Mouse (Mus musculus): Measurements from ENCODE around the gene Fam216b. TPM values are rescaled to one million over a fixed set of nuclear protein-coding genes. Genes with fewer than 3 reads are reported as not detected.

The Fam216b gene
- polyA plus RNA-seq, 1 experiment from 2014 or later, result 0.72 TPM

- WGBS, result 79% methylated on average over 4 of the region's 4 CpGs
- no peaks in the 10 kb centered on the region for H3K36me3 ChIP-seq (ENCODE audit: control insufficient read depth, insufficient read depth, low read length)
Observed at GRCm38 (mm10) chr14:78109419-78109818, 20.6 kb upstream of the Fam216b start.

GRCm38 (mm10) chr14:78108388-78108787 lies 19.6 kb upstream of the Fam216b start:
- H3K9ac ChIP-seq (replicated peaks; ENCODE audit: low read depth, low read length), result no peak overlapping the region
- 85% methylated on average over 3 of the region's 3 CpGs for WGBS
- H3K27me3 ChIP-seq (ENCODE audit: control insufficient read depth, insufficient read depth, low read length), result no peaks in the 10 kb centered on the region
- ATAC-seq (ENCODE audit: low read depth), result no peak
- no peak overlapping the region for H3K4me2 ChIP-seq (ENCODE audit: low read depth, low read length)
- no peak overlapping the region for H3K27ac ChIP-seq (ENCODE audit: low read depth, low read length)
- H3K9me3 ChIP-seq (ENCODE audit: control insufficient read depth, low read length), result no peaks in the 10 kb centered on the region
- H3K36me3 ChIP-seq (ENCODE audit: control insufficient read depth, insufficient read depth, low read length), result no peaks in the 10 kb centered on the region
- no peak overlapping the region for H3K4me3 ChIP-seq (ENCODE audit: low read depth, low read length)
- no peaks in the 10 kb centered on the region for H3K4me1 ChIP-seq (ENCODE audit: control insufficient read depth, insufficient read depth, low read length)

More at GRCm38 (mm10) chr14:78109419-78109818, 20.6 kb upstream of the Fam216b start:
- H3K4me1 ChIP-seq (ENCODE audit: control insufficient read depth, insufficient read depth, low read length), result no peaks in the 10 kb centered on the region
- no peaks in the 10 kb centered on the region for H3K27me3 ChIP-seq (ENCODE audit: control insufficient read depth, insufficient read depth, low read length)
- H3K4me2 ChIP-seq (ENCODE audit: low read depth, low read length), result no peak overlapping the region
- H3K27ac ChIP-seq (ENCODE audit: low read depth, low read length), result no peak overlapping the region
- H3K9ac ChIP-seq (replicated peaks; ENCODE audit: low read depth, low read length), result no peak overlapping the region
- H3K4me3 ChIP-seq (ENCODE audit: low read depth, low read length), result no peak overlapping the region
- H3K9me3 ChIP-seq (ENCODE audit: control insufficient read depth, low read length), result no peaks in the 10 kb centered on the region
- ATAC-seq (ENCODE audit: low read depth), result no peak

GRCm38 (mm10) chr14:78089591-78089990 lies 784 bp upstream of the Fam216b start:
- 79% methylated on average over 4 of the region's 4 CpGs for WGBS

GRCm38 (mm10) chr14:78083465-78083864 lies 5.3 kb downstream of the Fam216b start:
- Histone ChIP-seq H3K9ac (replicated peaks; ENCODE audit: low read depth, low read length) (no peak overlapping the region), H3K4me1 (ENCODE audit: control insufficient read depth, insufficient read depth, low read length) (no peaks in the 10 kb centered on the region)
- WGBS, result 85% methylated on average over 5 of the region's 5 CpGs

More at GRCm38 (mm10) chr14:78089591-78089990, 784 bp upstream of the Fam216b start:
- H3K9ac ChIP-seq (replicated peaks; ENCODE audit: low read depth, low read length), result no peak overlapping the region
- H3K36me3 ChIP-seq (ENCODE audit: control insufficient read depth, insufficient read depth, low read length), result no peaks in the 10 kb centered on the region
- no peak overlapping the region for H3K27ac ChIP-seq (ENCODE audit: low read depth, low read length)
- H3K4me1 ChIP-seq (ENCODE audit: control insufficient read depth, insufficient read depth, low read length), result no peaks in the 10 kb centered on the region
- no peaks in the 10 kb centered on the region for H3K9me3 ChIP-seq (ENCODE audit: control insufficient read depth, low read length)
- H3K4me2 ChIP-seq (ENCODE audit: low read depth, low read length), result no peak overlapping the region
- no peak overlapping the region for H3K4me3 ChIP-seq (ENCODE audit: low read depth, low read length)
- no peak for ATAC-seq (ENCODE audit: low read depth)
- H3K27me3 ChIP-seq (ENCODE audit: control insufficient read depth, insufficient read depth, low read length), result no peaks in the 10 kb centered on the region

GRCm38 (mm10) chr14:78077508-78077907 lies 11.3 kb downstream of the Fam216b start:
- 63% methylated on average over 2 of the region's 2 CpGs for WGBS
- H3K27me3 ChIP-seq (ENCODE audit: control insufficient read depth, insufficient read depth, low read length), result no peaks in the 10 kb centered on the region
- ATAC-seq (ENCODE audit: low read depth), result no peak

More at GRCm38 (mm10) chr14:78083465-78083864, 5.3 kb downstream of the Fam216b start:
- Histone ChIP-seq H3K36me3 (ENCODE audit: control insufficient read depth, insufficient read depth, low read length) (no peaks in the 10 kb centered on the region), H3K4me3 (ENCODE audit: low read depth, low read length) (no peak overlapping the region), H3K9me3 (ENCODE audit: control insufficient read depth, low read length) (no peaks in the 10 kb centered on the region), H3K27ac (ENCODE audit: low read depth, low read length) (no peak overlapping the region), H3K27me3 (ENCODE audit: control insufficient read depth, insufficient read depth, low read length) (no peaks in the 10 kb centered on the region), H3K4me2 (ENCODE audit: low read depth, low read length) (no peak overlapping the region)
- ATAC-seq (ENCODE audit: low read depth), result no peak

GRCm38 (mm10) chr14:78065938-78066710 lies 22.7 kb downstream of the Fam216b start:
- Histone ChIP-seq H3K27me3 (ENCODE audit: control insufficient read depth, insufficient read depth, low read length) (no peaks in the 10 kb centered on the region), H3K36me3 (ENCODE audit: control insufficient read depth, insufficient read depth, low read length) (no peaks in the 10 kb centered on the region), H3K4me2 (ENCODE audit: low read depth, low read length) (no peak overlapping the region), H3K9ac (replicated peaks; ENCODE audit: low read depth, low read length) (no peak overlapping the region), H3K4me1 (ENCODE audit: control insufficient read depth, insufficient read depth, low read length) (no peaks in the 10 kb centered on the region), H3K4me3 (ENCODE audit: low read depth, low read length) (no peak overlapping the region), H3K9me3 (ENCODE audit: control insufficient read depth, low read length) (no peaks in the 10 kb centered on the region), H3K27ac (ENCODE audit: low read depth, low read length) (no peak overlapping the region)
- WGBS, result 92% methylated on average over 9 of the region's 9 CpGs
- no peak for ATAC-seq (ENCODE audit: low read depth)

More at GRCm38 (mm10) chr14:78077508-78077907, 11.3 kb downstream of the Fam216b start:
- H3K4me2 ChIP-seq (ENCODE audit: low read depth, low read length), result no peak overlapping the region
- no peak overlapping the region for H3K4me3 ChIP-seq (ENCODE audit: low read depth, low read length)
- no peak overlapping the region for H3K9ac ChIP-seq (replicated peaks; ENCODE audit: low read depth, low read length)
- H3K9me3 ChIP-seq (ENCODE audit: control insufficient read depth, low read length), result no peaks in the 10 kb centered on the region
- no peaks in the 10 kb centered on the region for H3K4me1 ChIP-seq (ENCODE audit: control insufficient read depth, insufficient read depth, low read length)
- H3K27ac ChIP-seq (ENCODE audit: low read depth, low read length), result no peak overlapping the region
- H3K36me3 ChIP-seq (ENCODE audit: control insufficient read depth, insufficient read depth, low read length), result no peaks in the 10 kb centered on the region

- Histone ChIP-seq H3K27me3 (ENCODE audit: control insufficient read depth, insufficient read depth, low read length) (no peaks in the 10 kb centered on the region), H3K4me3 (ENCODE audit: low read depth, low read length) (no peak overlapping the region), H3K4me2 (ENCODE audit: low read depth, low read length) (no peak overlapping the region), H3K27ac (ENCODE audit: low read depth, low read length) (no peak overlapping the region), H3K9me3 (ENCODE audit: control insufficient read depth, low read length) (no peaks in the 10 kb centered on the region), H3K36me3 (ENCODE audit: control insufficient read depth, insufficient read depth, low read length) (no peaks in the 10 kb centered on the region), H3K9ac (replicated peaks; ENCODE audit: low read depth, low read length) (no peak overlapping the region), H3K4me1 (ENCODE audit: control insufficient read depth, insufficient read depth, low read length) (no peaks in the 10 kb centered on the region)
- 78% methylated on average over 11 of the region's 11 CpGs for WGBS
- ATAC-seq (ENCODE audit: low read depth), result no peak
Observed at GRCm38 (mm10) chr14:78062484-78062883, 26.3 kb downstream of the Fam216b start.

- Histone ChIP-seq H3K4me2 (ENCODE audit: low read depth, low read length) (no peak overlapping the region), H3K4me1 (ENCODE audit: control insufficient read depth, insufficient read depth, low read length) (no peaks in the 10 kb centered on the region), H3K4me3 (ENCODE audit: low read depth, low read length) (no peak overlapping the region), H3K9ac (replicated peaks; ENCODE audit: low read depth, low read length) (no peak overlapping the region), H3K9me3 (ENCODE audit: control insufficient read depth, low read length) (no peaks in the 10 kb centered on the region), H3K27me3 (ENCODE audit: control insufficient read depth, insufficient read depth, low read length) (no peaks in the 10 kb centered on the region), H3K36me3 (ENCODE audit: control insufficient read depth, insufficient read depth, low read length) (no peaks in the 10 kb centered on the region), H3K27ac (ENCODE audit: low read depth, low read length) (no peak overlapping the region)
- 47% methylated on average over 6 of the region's 6 CpGs for WGBS
- ATAC-seq (ENCODE audit: low read depth), result peak; percentile 53
Observed at GRCm38 (mm10) chr14:78060609-78060951, 28.2 kb downstream of the Fam216b start.

GRCm38 (mm10) chr14:78059878-78060608 lies 28.8 kb downstream of the Fam216b start:
- H3K4me2 ChIP-seq (ENCODE audit: low read depth, low read length), result no peak overlapping the region
- peak overlapping the region; percentile 12; the same call in 1 of the 2 replicates for H3K27ac ChIP-seq (ENCODE audit: low read depth, low read length)
- peak; percentile 87 for ATAC-seq (ENCODE audit: low read depth)
- WGBS, result 29% methylated on average over 9 of the region's 9 CpGs
- H3K36me3 ChIP-seq (ENCODE audit: control insufficient read depth, insufficient read depth, low read length), result no peaks in the 10 kb centered on the region
- H3K4me1 ChIP-seq (ENCODE audit: control insufficient read depth, insufficient read depth, low read length), result no peaks in the 10 kb centered on the region
- H3K27me3 ChIP-seq (ENCODE audit: control insufficient read depth, insufficient read depth, low read length), result no peaks in the 10 kb centered on the region
- H3K9me3 ChIP-seq (ENCODE audit: control insufficient read depth, low read length), result no peaks in the 10 kb centered on the region
- no peak overlapping the region for H3K9ac ChIP-seq (replicated peaks; ENCODE audit: low read depth, low read length)
- no peak overlapping the region for H3K4me3 ChIP-seq (ENCODE audit: low read depth, low read length)

Measured in neural tube, embryonic 14.5 days (tissue).